13 mouse cellular contexts compared by ENCODE assay signal in genomic region chr14:120875144-120875543, GRCm38 (mm10). TPM values are rescaled to one million over a fixed set of nuclear protein-coding genes. Genes with fewer than 3 reads are reported as not detected.
DNase-seq lines count a peak whose midpoint lies in the region; ATAC-seq lines count a peak whose summit lies in the region.
"Had no signal": no experiment of that assay in that cellular context is flagged by ENCODE, and none has a peak within 500 bp of the region (broad histone marks: within the 10 kb centered on the region; RNA-seq: fewer than 3 reads in every experiment).

No protein-coding gene starts in this region.

- no peak overlapping the region for H3K9ac ChIP-seq in intestine, embryonic 16.5 days (ENCODE audit: low read depth, low read length)
- H3K9ac ChIP-seq in intestine, embryonic 15.5 days: no peak overlapping the region
- H3K9ac ChIP-seq in liver, embryonic 12.5 days: no peak overlapping the region
- H3K9ac ChIP-seq: forebrain, embryonic 12.5 days; limb, embryonic 13.5 days had no signal

- ATAC-seq in intestine, embryonic 16.5 days: 0 out of 2 replicates have a peak, but pooled peaks have one; percentile 40
- no peak for ATAC-seq in intestine, embryonic 15.5 days
- ATAC-seq in liver, embryonic 12.5 days: peak; percentile 37; the same call in 1 of the 2 replicates
- ATAC-seq: inflammation-experienced regulatory T-cells, adult 6 months; Patski had no signal

- intact Hi-C loops in gastrocnemius, postnatal 36 days (cut with DNase I): no loop called here

- H3K4me3 ChIP-seq in intestine, embryonic 16.5 days (ENCODE audit: low read length): no peak overlapping the region
- H3K4me3 ChIP-seq in intestine, embryonic 15.5 days (replicated peaks): no peak overlapping the region
- H3K4me3 ChIP-seq in liver, embryonic 12.5 days: no peak overlapping the region
- no peak overlapping the region for H3K4me3 ChIP-seq in midbrain, embryonic 10.5 days
- H3K4me3 ChIP-seq: forebrain, embryonic 12.5 days; limb, embryonic 13.5 days had no signal

- H3K4me2 ChIP-seq in intestine, embryonic 16.5 days (ENCODE audit: low read depth, low read length): no peak overlapping the region
- no peak overlapping the region for H3K4me2 ChIP-seq in intestine, embryonic 15.5 days (replicated peaks)
- no peak overlapping the region for H3K4me2 ChIP-seq in liver, embryonic 12.5 days
- H3K4me2 ChIP-seq: forebrain, embryonic 12.5 days; limb, embryonic 13.5 days had no signal

- DNase-seq in right cerebral cortex, adult 18-20 months: peak; percentile 23
- no peak for DNase-seq in right cerebral cortex, postnatal 36 days (ENCODE audit: low spot score in 2 of 2)
- peak; percentile 43 to 55 for DNase-seq in adrenal gland, postnatal 36 days
- DNase-seq in gastrocnemius, postnatal 36 days: no peak
- no peak for DNase-seq in midbrain, embryonic 10.5 days (ENCODE audit: low spot score)
- DNase-seq: cerebellum, adult 9-10 months had no signal

- H3K9me3 ChIP-seq in intestine, embryonic 16.5 days (ENCODE audit: control insufficient read depth, low read length): no peaks in the 10 kb centered on the region
- no peaks in the 10 kb centered on the region for H3K9me3 ChIP-seq in intestine, embryonic 15.5 days
- no peaks in the 10 kb centered on the region for H3K9me3 ChIP-seq in liver, embryonic 12.5 days (replicated peaks)
- H3K9me3 ChIP-seq in midbrain, embryonic 10.5 days (replicated peaks): no peaks in the 10 kb centered on the region
- H3K9me3 ChIP-seq: forebrain, embryonic 12.5 days had no signal

- no peaks in the 10 kb centered on the region for H3K27me3 ChIP-seq in intestine, embryonic 16.5 days (replicated peaks; ENCODE audit: control insufficient read depth, insufficient read depth, low read length)
- H3K27me3 ChIP-seq in intestine, embryonic 15.5 days (replicated peaks): no peaks in the 10 kb centered on the region
- no peaks in the 10 kb centered on the region for H3K27me3 ChIP-seq in liver, embryonic 12.5 days (replicated peaks)
- no peaks in the 10 kb centered on the region for H3K27me3 ChIP-seq in midbrain, embryonic 10.5 days (ENCODE audit: low read depth, poor library complexity, severe bottlenecking)
- H3K27me3 ChIP-seq: forebrain, embryonic 12.5 days; limb, embryonic 13.5 days; Patski had no signal

- no peaks in the 10 kb centered on the region for H3K36me3 ChIP-seq in intestine, embryonic 16.5 days (ENCODE audit: control insufficient read depth, insufficient read depth, low read length)
- no peaks in the 10 kb centered on the region for H3K36me3 ChIP-seq in intestine, embryonic 15.5 days
- no peaks in the 10 kb centered on the region for H3K36me3 ChIP-seq in liver, embryonic 12.5 days
- H3K36me3 ChIP-seq in midbrain, embryonic 10.5 days: no peaks in the 10 kb centered on the region
- H3K36me3 ChIP-seq: forebrain, embryonic 12.5 days; limb, embryonic 13.5 days had no signal

- 66% methylated on average over 9 of the region's 9 CpGs for WGBS in intestine, embryonic 16.5 days
- 65% methylated on average over 9 of the region's 9 CpGs for WGBS in intestine, embryonic 15.5 days
- 34% methylated on average over 9 of the region's 9 CpGs for WGBS in liver, embryonic 12.5 days (ENCODE audit: insufficient replicate concordance)
- 72% methylated on average over 9 of the region's 9 CpGs for WGBS in midbrain, embryonic 10.5 days

- H3K27ac ChIP-seq in intestine, embryonic 16.5 days (ENCODE audit: low read length): no peak overlapping the region
- H3K27ac ChIP-seq in intestine, embryonic 15.5 days: no peak overlapping the region
- H3K27ac ChIP-seq in liver, embryonic 12.5 days: no peak overlapping the region
- H3K27ac ChIP-seq in midbrain, embryonic 10.5 days (replicated peaks): no peak overlapping the region
- H3K27ac ChIP-seq: forebrain, embryonic 12.5 days; limb, embryonic 13.5 days had no signal

- H3K4me1 ChIP-seq in intestine, embryonic 16.5 days (ENCODE audit: control insufficient read depth, insufficient read depth, low read length): no peaks in the 10 kb centered on the region
- H3K4me1 ChIP-seq in intestine, embryonic 15.5 days (replicated peaks): no peaks in the 10 kb centered on the region
- H3K4me1 ChIP-seq in liver, embryonic 12.5 days: peaks cover 15% of the 10 kb centered on the region; the same call in 1 of the 2 replicates
- peaks cover 19% of the 10 kb centered on the region for H3K4me1 ChIP-seq in midbrain, embryonic 10.5 days
- H3K4me1 ChIP-seq: limb, embryonic 13.5 days had no signal

RNA-seq across cellular contexts. Expression of gene Ipo5, which starts 35.9 kb away (rescaled TPM):
- polyA plus RNA-seq in intestine, embryonic 16.5 days (2015; fragmentation: Nextera tagmentation; extraction: Ambion mirVana): 63.5 and 67.7 TPM in 2 replicates
- polyA plus RNA-seq in intestine, embryonic 15.5 days (2015; fragmentation: Nextera tagmentation; extraction: Ambion mirVana): 78.9 and 86.1 TPM in 2 replicates
- total RNA-seq in adrenal gland, postnatal 36 days (2021): 10 to 100 TPM; 80.4 to 88.0 TPM
- 83.2 and 87.3 TPM in 2 replicates for polyA plus RNA-seq in liver, embryonic 12.5 days (2016; fragmentation: Nextera tagmentation; extraction: Ambion mirVana)
- total RNA-seq in gastrocnemius, postnatal 36 days (2021): 100 to 1,000 TPM in 1 of 2 experiments, 10 to 100 TPM in 1; 85.8 to 109 TPM
- 147 and 158 TPM in 2 replicates for polyA plus RNA-seq in midbrain, embryonic 10.5 days (2016; fragmentation: Nextera tagmentation; extraction: Ambion mirVana)

Comparison
In these comparisons a context has a peak if more than half of its experiments do, and no peak if none do; other contexts are left out.
1. DNase-seq: peak in right cerebral cortex, adult 18-20 months (single experiment) and adrenal gland, postnatal 36 days (2 of 2); none in right cerebral cortex, postnatal 36 days (0 of 2), gastrocnemius, postnatal 36 days (0 of 2) and midbrain, embryonic 10.5 days (single experiment).